Mouse (Mus musculus) mature B cell (primary cell): Measurements from ENCODE around the gene Islr2.

Experiments
- in situ Hi-C: fragments of 300-500 bp; cut with MboI; formaldehyde crosslinking; loops from 2 replicates; pipeline ENCODE4 v1.14.3; 2019

The Islr2 gene

GRCm38 (mm10) chr9:58155366-58155765 is 48.8 kb downstream of the Islr2 start:
- in situ Hi-C loops: no loop called here

GRCm38 (mm10) chr9:58153095-58153494 is 51.0 kb downstream of the Islr2 start:
- in situ Hi-C loops: no loop called here

GRCm38 (mm10) chr9:58150733-58151361 is 53.3 kb downstream of the Islr2 start:
- in situ Hi-C loops: no loop called here

- in situ Hi-C loops: no loop called here
Observed at GRCm38 (mm10) chr9:58148806-58149205, 55.3 kb downstream of the Islr2 start.
